Mouse (Mus musculus) midbrain, postnatal 0 days (tissue): ENCODE data around the gene Ppcs. TPM values are rescaled to one million over a fixed set of nuclear protein-coding genes. Genes with fewer than 3 reads are reported as not detected.

Experiments used
- ATAC-seq: fragments of 200-750 bp; cut with Nextera tagmentation; 2 replicates; pipeline ENCODE4 v1.8.0; 2017; ENCODE audit warnings: moderate number of reproducible peaks, mild to moderate bottlenecking, moderate TSS enrichment, moderate library complexity; ENCODE audit not compliant: low FRiP score
- DNase-seq: peaks from one replicate; pipeline ENCODE4 v3.0.0-alpha.2; 2015; ENCODE audit warnings: low spot score
- H3K27ac ChIP-seq: fragments of 300-500 bp; sonication (generic); 2 replicates; pipeline ENCODE4 v1.5.1; 2014; ENCODE audit warnings: low read depth, mild to moderate bottlenecking, low read length, mixed read lengths
- H3K27me3 ChIP-seq: fragments of 300-500 bp; sonication (generic); 2 replicates; pipeline ENCODE4 v1.6.1; 2014; ENCODE audit warnings: low read length, control low read depth, mixed read lengths; ENCODE audit not compliant: insufficient read depth
- H3K36me3 ChIP-seq: fragments of 300-500 bp; sonication (generic); 2 replicates; pipeline ENCODE4 v1.6.1; 2014; ENCODE audit warnings: low read length, control low read depth, mixed read lengths; ENCODE audit not compliant: insufficient read depth
- H3K4me1 ChIP-seq: fragments of 300-500 bp; sonication (generic); 2 replicates; pipeline ENCODE4 v1.6.1; 2014; ENCODE audit warnings: mild to moderate bottlenecking, control low read depth, antibody characterized with exemption, low read length, mixed read lengths; ENCODE audit not compliant: insufficient read depth
- H3K4me2 ChIP-seq: fragments of 300-500 bp; sonication (generic); 2 replicates; pipeline ENCODE4 v1.6.1; 2014; ENCODE audit warnings: low read depth, mild to moderate bottlenecking, low read length, mixed read lengths; ENCODE audit not compliant: poor library complexity, severe bottlenecking
- H3K4me3 ChIP-seq: fragments of 300-500 bp; sonication (generic); 2 replicates; pipeline ENCODE4 v1.5.1; 2014; ENCODE audit warnings: low read depth, mild to moderate bottlenecking, low read length, moderate library complexity
- H3K9ac ChIP-seq: fragments of 300-500 bp; sonication (generic); replicated peaks from 2 replicates; pipeline ENCODE4 v1.6.1; 2014; ENCODE audit warnings: mild to moderate bottlenecking, low read length, moderate library complexity, mixed read lengths; ENCODE audit not compliant: poor library complexity, severe bottlenecking
- H3K9me3 ChIP-seq: fragments of 300-500 bp; sonication (generic); 2 replicates; pipeline ENCODE4 v1.6.1; 2016; ENCODE audit warnings: low read length, control low read depth
- CTCF ChIP-seq: IDR thresholded peaks from 2 replicates; pipeline ENCODE4 v1.5.1; 2016; ENCODE audit warnings: antibody characterized with exemption, mild to moderate bottlenecking
- WGBS: fragments of 180-500 bp; shearing (Covaris S2); extraction: QIAGEN DNeasy Blood & Tissue Kit; methylation state at CpG from one replicate; pipeline ENCODE4 v1.1.7; 2014; 5-methylcytosine and 5-hydroxymethylcytosine counted together
- polyA plus RNA-seq: library from polyadenylated mRNA; unstranded; fragments of >200 nt; fragmentation: Nextera tagmentation; extraction: Ambion mirVana; gene quantifications from 2 replicates; pipeline ENCODE4 v1.2.1, GENCODE M21; 2015
- total RNA-seq: library from RNA; depleted of rRNA; stranded (reverse); fragments of >200 nt; gene quantifications from 2 replicates; pipeline ENCODE4 v1.2.3, GENCODE M21; 2014

The Ppcs gene
- total and polyA plus RNA-seq, 2 experiments from 2014 or later: 19.2 to 23.4 TPM

GRCm38 (mm10) chr4:119417270-119417669, 5.0 kb downstream of the Ppcs start:
- DNase-seq (no peak), ATAC-seq (no peak)
- Histone ChIP-seq H3K9me3 (no peaks in the 10 kb centered on the region), H3K4me2 (no peak overlapping the region), H3K9ac (no peak overlapping the region), H3K4me1 (peaks cover 7% of the 10 kb centered on the region; the same call in 1 of the 2 replicates), H3K27me3 (no peaks in the 10 kb centered on the region), H3K4me3 (no peak overlapping the region), H3K36me3 (no peaks in the 10 kb centered on the region), H3K27ac (no peak overlapping the region)
- no peak for TF ChIP-seq CTCF
- WGBS: 87% methylated on average over 3 of the region's 3 CpGs

GRCm38 (mm10) chr4:119415072-119415753, 7.0 kb downstream of the Ppcs start, which contains the start of gene Ccdc30:
Gene Ccdc30 (minus strand): TSS chr4:119415521.
- H3K4me1 ChIP-seq: peaks cover 2% of the 10 kb centered on the region; the same call in 1 of the 2 replicates
- H3K27me3 ChIP-seq: no peaks in the 10 kb centered on the region

GRCm38 (mm10) chr4:119412791-119413190, 9.4 kb downstream of the Ppcs start:
- Histone ChIP-seq H3K27ac (no peak overlapping the region), H3K9ac (no peak overlapping the region), H3K9me3 (no peaks in the 10 kb centered on the region), H3K4me3 (no peak overlapping the region), H3K4me2 (no peak overlapping the region), H3K4me1 (peaks cover 2% of the 10 kb centered on the region; the same call in 1 of the 2 replicates), H3K36me3 (no peaks in the 10 kb centered on the region), H3K27me3 (no peaks in the 10 kb centered on the region)
- 63% methylated on average over 6 of the region's 6 CpGs for WGBS
- DNase-seq: peak; percentile 85
- no peak for TF ChIP-seq CTCF
- no peak for ATAC-seq

More at GRCm38 (mm10) chr4:119415072-119415753, 7.0 kb downstream of the Ppcs start, which contains the start of gene Ccdc30:
- Histone ChIP-seq H3K9ac (peak within 1 kb of the TSS; percentile 64), H3K36me3 (no peaks in the 10 kb centered on the region), H3K27ac (peak within 1 kb of the TSS; percentile 71), H3K4me2 (peak within 1 kb of the TSS; percentile 79), H3K9me3 (no peaks in the 10 kb centered on the region), H3K4me3 (peak within 1 kb of the TSS; percentile 68)
- WGBS: under 1% methylated on average over 44 of the region's 49 CpGs
- ATAC-seq: peak; percentile 100
- TF ChIP-seq CTCF: no peak
- DNase-seq: peak; percentile 97

- Histone ChIP-seq H3K4me2 (no peak overlapping the region), H3K4me3 (no peak overlapping the region), H3K9me3 (no peaks in the 10 kb centered on the region), H3K4me1 (peaks cover 2% of the 10 kb centered on the region; the same call in 1 of the 2 replicates), H3K27ac (no peak overlapping the region), H3K9ac (no peak overlapping the region), H3K27me3 (no peaks in the 10 kb centered on the region), H3K36me3 (no peaks in the 10 kb centered on the region)
- WGBS: 77% methylated on average over 12 of the region's 12 CpGs
- ATAC-seq: no peak
- DNase-seq: no peak
- no peak for TF ChIP-seq CTCF
Observed at GRCm38 (mm10) chr4:119411877-119412650, 10.2 kb downstream of the Ppcs start.

GRCm38 (mm10) chr4:119403431-119403830, 18.8 kb downstream of the Ppcs start:
- TF ChIP-seq CTCF: no peak

GRCm38 (mm10) chr4:119400896-119401295, 21.3 kb downstream of the Ppcs start:
- Histone ChIP-seq H3K4me2 (no peak overlapping the region), H3K36me3 (peaks cover 31% of the 10 kb centered on the region), H3K4me1 (no peaks in the 10 kb centered on the region), H3K27ac (no peak overlapping the region), H3K27me3 (no peaks in the 10 kb centered on the region), H3K9me3 (peaks cover 15% of the 10 kb centered on the region), H3K9ac (no peak overlapping the region), H3K4me3 (no peak overlapping the region)
- 55% methylated on average over 7 of the region's 7 CpGs for WGBS
- no peak for ATAC-seq
- DNase-seq: no peak
- no peak for TF ChIP-seq CTCF

More at GRCm38 (mm10) chr4:119403431-119403830, 18.8 kb downstream of the Ppcs start:
- peaks cover 15% of the 10 kb centered on the region for H3K9me3 ChIP-seq
- no peak for DNase-seq
- no peak overlapping the region for H3K27ac ChIP-seq
- H3K9ac ChIP-seq: no peak overlapping the region
- 74% methylated on average over 2 of the region's 2 CpGs for WGBS
- peaks cover 26% of the 10 kb centered on the region for H3K36me3 ChIP-seq
- ATAC-seq: no peak
- H3K4me3 ChIP-seq: no peak overlapping the region
- H3K27me3 ChIP-seq: no peaks in the 10 kb centered on the region
- no peak overlapping the region for H3K4me2 ChIP-seq
- H3K4me1 ChIP-seq: no peaks in the 10 kb centered on the region
